Comparison of ENCODE assay signal across 7 mouse cellular contexts in the genomic region with DNA sequence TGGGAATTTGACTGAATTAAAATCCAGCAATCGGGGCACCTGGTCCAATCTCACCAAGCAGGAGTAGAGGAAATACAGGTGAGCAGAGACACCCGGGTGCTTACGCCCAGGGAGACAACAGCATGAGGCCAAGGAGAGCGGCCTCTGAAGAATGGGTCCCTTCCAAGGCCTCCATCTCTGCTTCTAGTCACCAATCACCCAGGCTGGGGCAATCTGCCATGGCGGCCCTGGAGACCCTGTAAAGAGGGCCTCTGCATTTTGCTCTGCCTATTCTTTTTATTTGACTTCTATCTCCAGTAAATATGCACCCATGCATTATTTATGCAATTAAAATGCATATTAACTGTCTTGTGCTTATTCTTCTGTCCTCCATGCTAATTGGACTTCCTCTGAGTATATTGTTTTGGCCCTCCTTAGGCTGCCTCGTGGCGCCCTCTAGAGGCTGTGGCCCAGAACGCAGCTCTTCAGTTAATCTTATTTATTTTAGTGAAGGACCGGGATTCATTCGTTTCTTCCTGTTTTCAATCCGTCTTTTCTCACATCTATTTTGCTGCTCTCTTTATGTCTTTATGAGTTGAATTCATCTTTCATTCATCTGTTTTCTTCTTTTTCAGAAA. TPM values are rescaled to one million over a fixed set of nuclear protein-coding genes. Genes with fewer than 3 reads are reported as not detected.
A peak's percentile ranks its signal among the peaks of the same experiment; 100 is the strongest.
DNase-seq lines count a peak whose midpoint lies in the region; ATAC-seq and TF ChIP-seq lines count a peak whose summit lies in the region.

No protein-coding gene starts in this region.

- TF ChIP-seq EP300 in liver, postnatal 0 days (IDR thresholded peaks at IDR 0.05; ENCODE audit: low read depth) = no peak

- H3K4me1 ChIP-seq in hindbrain, embryonic 13.5 days (replicated peaks) = peaks cover 34% of the 10 kb centered on the region
- no peaks in the 10 kb centered on the region for H3K4me1 ChIP-seq in liver, postnatal 0 days (ENCODE audit: insufficient read depth)

- H3K4me2 ChIP-seq in hindbrain, embryonic 13.5 days = no peak overlapping the region
- no peak overlapping the region for H3K4me2 ChIP-seq in liver, postnatal 0 days (ENCODE audit: low read depth, low read length)

- no peak overlapping the region for H3K4me3 ChIP-seq in hindbrain, embryonic 13.5 days
- H3K4me3 ChIP-seq in liver, postnatal 0 days (ENCODE audit: low read depth, low read length) = no peak overlapping the region

- H3K27ac ChIP-seq in hindbrain, embryonic 13.5 days = peak overlapping the region; percentile 68
- H3K27ac ChIP-seq in liver, postnatal 0 days (ENCODE audit: low read depth) = no peak overlapping the region

- no peak overlapping the region for H3K9ac ChIP-seq in hindbrain, embryonic 13.5 days
- H3K9ac ChIP-seq in liver, postnatal 0 days (replicated peaks) = no peak overlapping the region

- peak; percentile 91 for TF ChIP-seq CTCF in liver, postnatal 0 days (IDR thresholded peaks at IDR 0.05; ENCODE audit: low read depth)

- H3K9me3 ChIP-seq in hindbrain, embryonic 13.5 days = no peaks in the 10 kb centered on the region
- no peaks in the 10 kb centered on the region for H3K9me3 ChIP-seq in liver, postnatal 0 days (ENCODE audit: low read length)

- peak; percentile 49 for DNase-seq in ovary, postnatal 14 days (ENCODE audit: low spot score)
- no peak for DNase-seq in ovary, adult 18-20 months (ENCODE audit: low spot score)
- DNase-seq in T-cell, adult 2 months (ENCODE audit: low spot score) = peak; percentile 52
- peak; percentile 40 for DNase-seq in embryo, embryonic 11.5 days (ENCODE audit: low read depth, low spot score)
- peak; percentile 77 for DNase-seq in liver, postnatal 0 days
- peak; percentile 88 for DNase-seq in retina, embryonic 14.5 days (ENCODE audit: low spot score)

- H3K27me3 ChIP-seq in hindbrain, embryonic 13.5 days = no peaks in the 10 kb centered on the region
- no peaks in the 10 kb centered on the region for H3K27me3 ChIP-seq in liver, postnatal 0 days (ENCODE audit: insufficient read depth, low read length)

- no peaks in the 10 kb centered on the region for H3K36me3 ChIP-seq in hindbrain, embryonic 13.5 days
- no peaks in the 10 kb centered on the region for H3K36me3 ChIP-seq in liver, postnatal 0 days (replicated peaks; ENCODE audit: insufficient read depth, low read length)

- WGBS in hindbrain, embryonic 13.5 days = 32% methylated on average over 11 of the region's 11 CpGs
- 37% methylated on average over 11 of the region's 11 CpGs for WGBS in liver, postnatal 0 days (ENCODE audit: insufficient replicate concordance)

- ATAC-seq in hindbrain, embryonic 13.5 days (ENCODE audit: low FRiP score) = no peak
- ATAC-seq in liver, postnatal 0 days = no peak

RNA-seq across cellular contexts. Expression of gene Lbp, which starts 33.8 kb away (rescaled TPM):
- polyA plus RNA-seq in hindbrain, embryonic 13.5 days (2015; fragmentation: Nextera tagmentation; extraction: Ambion mirVana) = 2.6 and 2.8 TPM in 2 replicates
- polyA plus RNA-seq in liver, postnatal 0 days (2015; fragmentation: Nextera tagmentation; extraction: Ambion mirVana) = 167 and 193 TPM in 2 replicates

RNA-seq across cellular contexts. Expression of gene Snhg11, which starts 35.4 kb away (rescaled TPM):
- 518 and 582 TPM in 2 replicates for polyA plus RNA-seq in hindbrain, embryonic 13.5 days (2015; fragmentation: Nextera tagmentation; extraction: Ambion mirVana)
- 0.28 and 0.57 TPM in 2 replicates for polyA plus RNA-seq in liver, postnatal 0 days (2015; fragmentation: Nextera tagmentation; extraction: Ambion mirVana)

Comparison
In these comparisons a context has a peak if more than half of its experiments do, and no peak if none do; other contexts are left out.
1. RNA of gene Lbp, which starts 33.8 kb away (polyA plus RNA-seq): 167 to 193 TPM in liver, postnatal 0 days; 2.6 to 2.8 TPM in hindbrain, embryonic 13.5 days; every median in the first group is over 10 times any median in the second.
2. RNA of gene Snhg11, which starts 35.4 kb away (polyA plus RNA-seq): 518 to 582 TPM in hindbrain, embryonic 13.5 days; 0.28 to 0.57 TPM in liver, postnatal 0 days; every median in the first group is over 100 times any median in the second.